In the genomic region with DNA sequence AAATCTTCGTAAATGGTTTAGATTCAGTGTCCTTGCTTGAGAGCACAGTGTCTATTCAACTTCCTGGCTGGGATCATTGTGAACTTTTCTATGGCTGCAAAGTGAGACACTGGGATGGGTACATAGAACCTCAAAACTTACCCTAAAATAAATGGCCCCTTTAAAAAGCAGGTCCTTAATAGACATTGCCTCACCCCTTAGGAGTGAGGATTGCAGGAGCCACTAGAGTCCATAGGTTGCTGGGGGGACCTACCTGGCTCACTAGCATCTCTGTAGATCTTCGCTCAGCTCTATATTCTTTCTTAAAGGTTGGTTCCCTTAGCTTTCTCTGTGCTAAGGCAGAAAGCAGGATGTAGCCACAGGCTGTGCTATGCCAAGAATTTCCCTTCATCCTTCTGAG, we compare ENCODE assay signal across 16 mouse cellular contexts.
"Had no signal": no experiment of that assay in that cellular context is flagged by ENCODE, and none has a peak within 500 bp of the region (broad histone marks: within the 10 kb centered on the region; RNA-seq: fewer than 3 reads in every experiment).

No protein-coding gene starts in this region.

- DNase-seq: retina, postnatal 1 day; right cerebral cortex, adult 18-20 months; right cerebral cortex, postnatal 14 days; right cerebral cortex, postnatal 25 days; right cerebral cortex, postnatal 4 days; spleen, adult 18-20 months; thymus, adult 18-20 months; thymus, adult 2 months; thymus, postnatal 14 days; thymus, postnatal 25 days; thymus, postnatal 36 days; thymus, postnatal 4 days had no signal

- H3K36me3 ChIP-seq: neural tube, embryonic 13.5 days; neural tube, embryonic 15.5 days; stomach, embryonic 15.5 days had no signal

- H3K27ac ChIP-seq: neural tube, embryonic 13.5 days; neural tube, embryonic 15.5 days; stomach, embryonic 15.5 days; stomach, postnatal 0 days had no signal

- H3K9ac ChIP-seq: neural tube, embryonic 13.5 days; neural tube, embryonic 15.5 days; stomach, embryonic 15.5 days had no signal

- H3K4me2 ChIP-seq: neural tube, embryonic 13.5 days; neural tube, embryonic 15.5 days; stomach, embryonic 15.5 days had no signal

- H3K27me3 ChIP-seq: neural tube, embryonic 13.5 days; neural tube, embryonic 15.5 days; stomach, embryonic 15.5 days had no signal

- H3K4me1 ChIP-seq: neural tube, embryonic 13.5 days; neural tube, embryonic 15.5 days; stomach, embryonic 15.5 days had no signal

- H3K4me3 ChIP-seq: neural tube, embryonic 13.5 days; neural tube, embryonic 15.5 days; stomach, embryonic 15.5 days had no signal

- H3K9me3 ChIP-seq: neural tube, embryonic 13.5 days; neural tube, embryonic 15.5 days; stomach, embryonic 15.5 days had no signal
